In the genomic region with DNA sequence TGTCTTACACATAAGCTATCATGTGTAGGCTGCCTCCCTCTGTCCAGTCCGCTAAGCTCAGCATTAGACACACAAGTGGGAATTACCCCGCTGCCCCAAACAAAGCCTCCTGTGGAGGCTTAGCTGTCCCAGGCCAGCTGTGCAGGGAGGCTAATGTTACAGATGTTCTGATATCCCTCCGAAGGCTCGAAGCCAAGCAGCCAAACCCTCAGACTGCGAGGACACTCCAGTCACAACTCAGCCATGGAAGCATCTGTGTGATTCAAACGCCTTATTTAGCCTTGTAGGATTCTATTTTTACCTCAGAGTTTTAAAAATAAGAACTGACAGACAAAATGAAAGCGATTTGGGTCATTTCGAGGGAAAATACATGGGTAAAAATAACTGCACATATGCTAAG, we compare ENCODE assay signal across 13 mouse cellular contexts. TPM values are rescaled to one million over a fixed set of nuclear protein-coding genes. Genes with fewer than 3 reads are reported as not detected.
A peak's percentile ranks its signal among the peaks of the same experiment; 100 is the strongest.
DNase-seq lines count a peak whose midpoint lies in the region; ATAC-seq lines count a peak whose summit lies in the region.
"Had no signal": no experiment of that assay in that cellular context is flagged by ENCODE, and none has a peak within 500 bp of the region (broad histone marks: within the 10 kb centered on the region; RNA-seq: fewer than 3 reads in every experiment).

No protein-coding gene starts in this region.

- H3K27me3 ChIP-seq in hindbrain, embryonic 12.5 days = no peaks in the 10 kb centered on the region
- H3K27me3 ChIP-seq in hindbrain, embryonic 10.5 days (ENCODE audit: insufficient read depth, poor library complexity, severe bottlenecking) = no peaks in the 10 kb centered on the region
- H3K27me3 ChIP-seq: limb, embryonic 13.5 days had no signal

- 71% methylated on average over 8 of the region's 8 CpGs for WGBS in hindbrain, embryonic 12.5 days
- 74% methylated on average over 8 of the region's 8 CpGs for WGBS in hindbrain, embryonic 10.5 days

- H3K4me2 ChIP-seq in hindbrain, embryonic 12.5 days (replicated peaks) = no peak overlapping the region
- H3K4me2 ChIP-seq: limb, embryonic 13.5 days had no signal

- H3K4me3 ChIP-seq in hindbrain, embryonic 12.5 days = no peak overlapping the region
- no peak overlapping the region for H3K4me3 ChIP-seq in hindbrain, embryonic 10.5 days
- H3K4me3 ChIP-seq: limb, embryonic 13.5 days; megakaryocyte, embryonic 14.5 days had no signal

- H3K27ac ChIP-seq in hindbrain, embryonic 12.5 days = peak overlapping the region; percentile 24; the same call in 1 of the 2 replicates
- H3K27ac ChIP-seq in hindbrain, embryonic 10.5 days = no peak overlapping the region
- H3K27ac ChIP-seq: limb, embryonic 13.5 days had no signal

- no peaks in the 10 kb centered on the region for H3K9me3 ChIP-seq in hindbrain, embryonic 12.5 days (replicated peaks)
- 0 out of 2 replicates have a peak, but pooled peaks cover 4% of the 10 kb centered on the region for H3K9me3 ChIP-seq in hindbrain, embryonic 10.5 days

- no peak for ATAC-seq in hindbrain, embryonic 12.5 days (ENCODE audit: low FRiP score)

- H3K9ac ChIP-seq in hindbrain, embryonic 12.5 days = no peak overlapping the region
- H3K9ac ChIP-seq: limb, embryonic 13.5 days had no signal

- peaks cover 23% of the 10 kb centered on the region for H3K36me3 ChIP-seq in hindbrain, embryonic 12.5 days
- peaks cover 41% of the 10 kb centered on the region for H3K36me3 ChIP-seq in hindbrain, embryonic 10.5 days
- H3K36me3 ChIP-seq: limb, embryonic 13.5 days had no signal

- H3K4me1 ChIP-seq in hindbrain, embryonic 12.5 days = peaks cover 20% of the 10 kb centered on the region
- H3K4me1 ChIP-seq in hindbrain, embryonic 10.5 days (replicated peaks) = peaks cover 26% of the 10 kb centered on the region
- H3K4me1 ChIP-seq: megakaryocyte, embryonic 14.5 days had no signal

- intact Hi-C loops in heart, postnatal 14 days (cut with DNase I) = no loop called here

- DNase-seq in hindbrain, embryonic 10.5 days (ENCODE audit: low spot score) = no peak
- DNase-seq in urinary bladder, postnatal 14 days (ENCODE audit: low spot score) = peak; percentile 27
- no peak for DNase-seq in urinary bladder, postnatal 10 days (ENCODE audit: low spot score)
- peak; percentile 29 to 33 for DNase-seq in heart, postnatal 14 days
- no peak for DNase-seq in spleen, postnatal 14 days (ENCODE audit: low spot score in 2 of 2)
- DNase-seq in adrenal gland, postnatal 4 days (ENCODE audit: low spot score in 2 of 2) = no peak
- no peak for DNase-seq in kidney, postnatal 25 days
- DNase-seq: cerebellum, adult 11 months; kidney, postnatal 4 days; thymus, adult 18-20 months had no signal

RNA-seq across cellular contexts. Expression of gene Map6, which starts 27.9 kb away (rescaled TPM):
- 103 and 105 TPM in 2 replicates for polyA plus RNA-seq in hindbrain, embryonic 12.5 days (2016; fragmentation: Nextera tagmentation; extraction: Ambion mirVana)
- polyA plus RNA-seq in hindbrain, embryonic 10.5 days (2016; fragmentation: Nextera tagmentation; extraction: Ambion mirVana) = 32.9 and 65.5 TPM in 2 replicates
- total RNA-seq in heart, postnatal 14 days (2021) = 1 to 10 TPM; 3.0 to 4.3 TPM
- total RNA-seq in adrenal gland, postnatal 4 days (2021) = 10 to 100 TPM; 15.7 to 19.9 TPM

RNA-seq across cellular contexts. Expression of gene Mogat2, which starts 56.7 kb away (rescaled TPM):
- polyA plus RNA-seq in hindbrain, embryonic 12.5 days (2016; fragmentation: Nextera tagmentation; extraction: Ambion mirVana) = 5.3 and 6.3 TPM in 2 replicates
- 21.2 and 31.5 TPM in 2 replicates for polyA plus RNA-seq in hindbrain, embryonic 10.5 days (2016; fragmentation: Nextera tagmentation; extraction: Ambion mirVana)
- not detected for total RNA-seq in heart, postnatal 14 days (2021)
- total RNA-seq in adrenal gland, postnatal 4 days (2021) = 1 to 10 TPM in 1 of 2 experiments, under 1 TPM in 1; 0.34 to 4.1 TPM

RNA-seq across cellular contexts. Expression of gene Serpinh1, which starts 57.9 kb away (rescaled TPM):
- polyA plus RNA-seq in hindbrain, embryonic 12.5 days (2016; fragmentation: Nextera tagmentation; extraction: Ambion mirVana) = 838 and 891 TPM in 2 replicates
- 861 and 996 TPM in 2 replicates for polyA plus RNA-seq in hindbrain, embryonic 10.5 days (2016; fragmentation: Nextera tagmentation; extraction: Ambion mirVana)
- 100 to 1,000 TPM; 387 to 469 TPM for total RNA-seq in heart, postnatal 14 days (2021)
- 100 to 1,000 TPM; 366 to 430 TPM for total RNA-seq in adrenal gland, postnatal 4 days (2021)

Comparison
In these comparisons a context has a peak if more than half of its experiments do, and no peak if none do; other contexts are left out.
1. DNase-seq: peak in urinary bladder, postnatal 14 days (single experiment) and heart, postnatal 14 days (2 of 2); none in hindbrain, embryonic 10.5 days (single experiment), urinary bladder, postnatal 10 days (single experiment), spleen, postnatal 14 days (0 of 2), adrenal gland, postnatal 4 days (0 of 2) and kidney, postnatal 25 days (0 of 2).